Mouse (Mus musculus): ENCODE data around the gene Trim69. TPM values are rescaled to one million over a fixed set of nuclear protein-coding genes. Genes with fewer than 3 reads are reported as not detected.
A peak's percentile ranks its signal among the peaks of the same experiment; 100 is the strongest.

The Trim69 gene
- polyA plus RNA-seq, 1 experiment from 2014 or later, result not detected

GRCm38 (mm10) chr2:122127635-122128034 is 32.9 kb upstream of the Trim69 start:
- WGBS, result 94% methylated on average over 4 of the region's 4 CpGs
- Histone ChIP-seq H3K4me3 (replicated peaks; ENCODE audit: low read depth, low read length) (no peak overlapping the region), H3K27me3 (ENCODE audit: insufficient read depth, low read length) (no peaks in the 10 kb centered on the region), H3K27ac (no peak overlapping the region), H3K9ac (ENCODE audit: low read depth, low read length) (no peak overlapping the region), H3K9me3 (replicated peaks; ENCODE audit: low read length) (no peaks in the 10 kb centered on the region), H3K36me3 (ENCODE audit: insufficient read depth, low read length) (no peaks in the 10 kb centered on the region), H3K4me1 (replicated peaks; ENCODE audit: insufficient read depth, low read length) (no peaks in the 10 kb centered on the region), H3K4me2 (ENCODE audit: low read length) (no peak overlapping the region)
- no peak for DNase-seq (ENCODE audit: low spot score)
- no peak for ATAC-seq (replicated peaks; ENCODE audit: low FRiP score, low read depth)
- TF ChIP-seq CTCF (IDR thresholded peaks at IDR 0.05; ENCODE audit: low read depth), result no peak

GRCm38 (mm10) chr2:122132078-122132477 is 28.4 kb upstream of the Trim69 start:
- Histone ChIP-seq H3K27ac (no peak overlapping the region), H3K9ac (ENCODE audit: low read depth, low read length) (no peak overlapping the region), H3K36me3 (ENCODE audit: insufficient read depth, low read length) (no peaks in the 10 kb centered on the region), H3K27me3 (ENCODE audit: insufficient read depth, low read length) (no peaks in the 10 kb centered on the region), H3K9me3 (replicated peaks; ENCODE audit: low read length) (no peaks in the 10 kb centered on the region), H3K4me1 (replicated peaks; ENCODE audit: insufficient read depth, low read length) (no peaks in the 10 kb centered on the region), H3K4me3 (replicated peaks; ENCODE audit: low read depth, low read length) (no peak overlapping the region), H3K4me2 (ENCODE audit: low read length) (no peak overlapping the region)
- DNase-seq (ENCODE audit: low spot score) (no peak), ATAC-seq (replicated peaks; ENCODE audit: low FRiP score, low read depth) (no peak)
- no peak for TF ChIP-seq CTCF (IDR thresholded peaks at IDR 0.05; ENCODE audit: low read depth)
- 100% methylated on average over 2 of the region's 2 CpGs for WGBS

- H3K27ac ChIP-seq, result no peak overlapping the region
- no peak for TF ChIP-seq CTCF (IDR thresholded peaks at IDR 0.05; ENCODE audit: low read depth)
- ATAC-seq (replicated peaks; ENCODE audit: low FRiP score, low read depth), result no peak
- H3K27me3 ChIP-seq (ENCODE audit: insufficient read depth, low read length), result no peaks in the 10 kb centered on the region
- no peak overlapping the region for H3K4me2 ChIP-seq (ENCODE audit: low read length)
- DNase-seq (ENCODE audit: low spot score), result no peak
- no peak overlapping the region for H3K9ac ChIP-seq (ENCODE audit: low read depth, low read length)
- no peaks in the 10 kb centered on the region for H3K9me3 ChIP-seq (replicated peaks; ENCODE audit: low read length)
- H3K4me1 ChIP-seq (replicated peaks; ENCODE audit: insufficient read depth, low read length), result no peaks in the 10 kb centered on the region
- 78% methylated on average over 2 of the region's 2 CpGs for WGBS
- no peaks in the 10 kb centered on the region for H3K36me3 ChIP-seq (ENCODE audit: insufficient read depth, low read length)
- H3K4me3 ChIP-seq (replicated peaks; ENCODE audit: low read depth, low read length), result no peak overlapping the region
Observed at GRCm38 (mm10) chr2:122132618-122133017, 27.9 kb upstream of the Trim69 start.

- 41% methylated on average over 5 of the region's 5 CpGs for WGBS
- ATAC-seq (replicated peaks; ENCODE audit: low FRiP score, low read depth), result no peak
- H3K27me3 ChIP-seq (ENCODE audit: insufficient read depth, low read length), result no peaks in the 10 kb centered on the region
Observed at GRCm38 (mm10) chr2:122137839-122138465, 22.5 kb upstream of the Trim69 start.

GRCm38 (mm10) chr2:122140815-122141214 is 19.7 kb upstream of the Trim69 start:
- ATAC-seq (replicated peaks; ENCODE audit: low FRiP score, low read depth) (no peak), DNase-seq (ENCODE audit: low spot score) (no peak)
- H3K4me1 ChIP-seq (replicated peaks; ENCODE audit: insufficient read depth, low read length), result no peaks in the 10 kb centered on the region
- H3K27me3 ChIP-seq (ENCODE audit: insufficient read depth, low read length), result no peaks in the 10 kb centered on the region
- no peaks in the 10 kb centered on the region for H3K9me3 ChIP-seq (replicated peaks; ENCODE audit: low read length)
- H3K9ac ChIP-seq (ENCODE audit: low read depth, low read length), result no peak overlapping the region
- H3K4me3 ChIP-seq (replicated peaks; ENCODE audit: low read depth, low read length), result no peak overlapping the region
- no peak overlapping the region for H3K27ac ChIP-seq
- no peaks in the 10 kb centered on the region for H3K36me3 ChIP-seq (ENCODE audit: insufficient read depth, low read length)
- 82% methylated on average over 2 of the region's 2 CpGs for WGBS
- H3K4me2 ChIP-seq (ENCODE audit: low read length), result no peak overlapping the region
- no peak for TF ChIP-seq CTCF (IDR thresholded peaks at IDR 0.05; ENCODE audit: low read depth)

More at GRCm38 (mm10) chr2:122137839-122138465, 22.5 kb upstream of the Trim69 start:
- H3K4me2 ChIP-seq (ENCODE audit: low read length), result no peak overlapping the region
- H3K4me1 ChIP-seq (replicated peaks; ENCODE audit: insufficient read depth, low read length), result no peaks in the 10 kb centered on the region
- no peak for DNase-seq (ENCODE audit: low spot score)
- H3K4me3 ChIP-seq (replicated peaks; ENCODE audit: low read depth, low read length), result no peak overlapping the region
- H3K36me3 ChIP-seq (ENCODE audit: insufficient read depth, low read length), result no peaks in the 10 kb centered on the region
- TF ChIP-seq CTCF (IDR thresholded peaks at IDR 0.05; ENCODE audit: low read depth), result no peak
- no peaks in the 10 kb centered on the region for H3K9me3 ChIP-seq (replicated peaks; ENCODE audit: low read length)
- H3K27ac ChIP-seq, result no peak overlapping the region
- H3K9ac ChIP-seq (ENCODE audit: low read depth, low read length), result no peak overlapping the region

GRCm38 (mm10) chr2:122141332-122141967 is 19.1 kb upstream of the Trim69 start:
- no peak overlapping the region for H3K4me3 ChIP-seq (replicated peaks; ENCODE audit: low read depth, low read length)
- H3K27ac ChIP-seq, result no peak overlapping the region
- DNase-seq (ENCODE audit: low spot score) (no peak), ATAC-seq (replicated peaks; ENCODE audit: low FRiP score, low read depth) (no peak)
- H3K9ac ChIP-seq (ENCODE audit: low read depth, low read length), result no peak overlapping the region
- no peaks in the 10 kb centered on the region for H3K36me3 ChIP-seq (ENCODE audit: insufficient read depth, low read length)
- H3K9me3 ChIP-seq (replicated peaks; ENCODE audit: low read length), result no peaks in the 10 kb centered on the region
- peak; percentile 12; the same call in 1 of the 2 replicates for TF ChIP-seq CTCF (IDR thresholded peaks at IDR 0.05; ENCODE audit: low read depth)
- no peaks in the 10 kb centered on the region for H3K4me1 ChIP-seq (replicated peaks; ENCODE audit: insufficient read depth, low read length)
- H3K4me2 ChIP-seq (ENCODE audit: low read length), result no peak overlapping the region
- WGBS, result 76% methylated on average over 5 of the region's 5 CpGs
- no peaks in the 10 kb centered on the region for H3K27me3 ChIP-seq (ENCODE audit: insufficient read depth, low read length)

All from kidney, postnatal 0 days (tissue).